Mouse (Mus musculus): ENCODE measurements at regions not wholly inside any gene's neighbourhood (a gene's known extent, or its start where the extent isn't known, plus 50 kb on each side); places are given as distances from the start of the nearest gene placed in this dataset.

DNA sequence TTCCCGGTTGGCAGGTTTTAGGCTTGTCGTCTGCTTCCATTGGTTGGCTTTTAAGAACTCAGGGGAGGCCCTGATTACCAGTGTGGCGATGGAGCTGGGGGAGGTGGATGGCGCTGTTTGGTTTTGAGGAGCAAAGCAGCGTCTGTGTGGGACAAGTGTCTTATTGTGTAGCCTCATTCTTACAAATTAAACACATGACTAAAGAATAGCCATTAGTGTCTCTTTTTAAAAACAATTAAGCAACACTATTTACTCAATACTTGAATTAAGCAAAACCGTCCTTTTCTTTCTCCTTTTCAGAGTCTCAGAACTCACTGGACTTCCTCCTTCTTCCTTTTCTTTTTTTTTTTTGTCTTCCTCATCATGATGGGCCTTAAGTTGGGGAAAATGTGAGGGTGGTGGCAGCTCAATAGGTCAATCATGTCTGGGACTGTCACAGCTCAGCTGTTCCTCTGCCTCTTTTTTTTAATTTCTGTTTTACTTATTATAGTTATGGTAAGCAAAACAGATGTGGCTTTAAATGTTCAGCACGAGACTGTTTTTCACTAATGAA is 89.1 kb downstream of the Kcnrg start:
- no peak for DNase-seq

DNA sequence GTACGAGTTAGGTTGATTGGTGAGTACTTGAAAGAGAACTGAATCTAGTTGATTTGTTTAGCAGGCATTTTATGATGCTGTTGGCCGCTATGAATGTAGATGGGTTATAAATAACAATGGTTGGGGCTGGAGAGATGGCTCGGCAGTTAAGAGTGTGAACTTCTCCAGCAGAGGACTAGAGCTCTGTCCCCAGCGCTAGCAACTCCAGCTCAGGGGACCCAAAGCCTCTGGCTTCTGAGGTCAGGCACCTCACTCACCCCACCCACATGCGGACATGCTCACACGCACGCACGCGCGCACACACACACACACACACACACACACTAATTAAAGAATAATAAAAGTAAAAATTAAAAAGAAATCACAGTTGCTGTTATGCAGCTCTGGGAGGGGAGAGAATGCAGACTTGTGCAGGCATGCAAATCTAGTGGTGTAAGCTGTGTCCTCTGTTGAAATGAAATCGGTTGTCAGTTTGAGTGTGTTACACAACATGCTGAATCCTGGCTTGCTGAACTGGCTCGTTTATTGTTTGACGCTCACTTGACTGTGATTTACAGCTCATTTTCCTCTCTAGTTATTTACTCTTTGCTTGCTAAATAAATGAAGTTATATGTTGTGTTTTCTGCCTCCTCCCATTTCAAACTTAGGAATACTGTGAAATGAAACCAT is 89.8 kb downstream of the Kcnrg start:
- no peak for DNase-seq

DNA sequence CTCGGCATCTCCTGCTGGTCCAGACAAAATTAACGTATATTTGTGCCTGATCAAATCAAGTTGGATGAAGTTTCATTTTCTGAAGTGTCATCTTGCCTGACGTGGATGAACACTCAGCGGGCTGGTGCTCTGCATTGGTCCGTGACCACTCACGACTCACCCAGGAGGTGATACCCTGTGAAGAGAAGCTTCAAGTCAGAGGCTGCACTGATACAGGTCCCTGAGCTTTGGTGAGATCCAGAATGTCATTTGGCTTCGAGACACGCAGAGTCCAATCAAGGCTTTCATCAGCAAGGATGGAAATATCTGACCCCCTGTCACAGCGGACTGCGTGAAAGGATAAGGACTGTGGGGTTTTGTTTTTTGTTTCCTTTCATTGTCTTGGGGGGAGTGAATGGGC is 90.4 kb downstream of the Kcnrg start:
- no peak for DNase-seq

DNA sequence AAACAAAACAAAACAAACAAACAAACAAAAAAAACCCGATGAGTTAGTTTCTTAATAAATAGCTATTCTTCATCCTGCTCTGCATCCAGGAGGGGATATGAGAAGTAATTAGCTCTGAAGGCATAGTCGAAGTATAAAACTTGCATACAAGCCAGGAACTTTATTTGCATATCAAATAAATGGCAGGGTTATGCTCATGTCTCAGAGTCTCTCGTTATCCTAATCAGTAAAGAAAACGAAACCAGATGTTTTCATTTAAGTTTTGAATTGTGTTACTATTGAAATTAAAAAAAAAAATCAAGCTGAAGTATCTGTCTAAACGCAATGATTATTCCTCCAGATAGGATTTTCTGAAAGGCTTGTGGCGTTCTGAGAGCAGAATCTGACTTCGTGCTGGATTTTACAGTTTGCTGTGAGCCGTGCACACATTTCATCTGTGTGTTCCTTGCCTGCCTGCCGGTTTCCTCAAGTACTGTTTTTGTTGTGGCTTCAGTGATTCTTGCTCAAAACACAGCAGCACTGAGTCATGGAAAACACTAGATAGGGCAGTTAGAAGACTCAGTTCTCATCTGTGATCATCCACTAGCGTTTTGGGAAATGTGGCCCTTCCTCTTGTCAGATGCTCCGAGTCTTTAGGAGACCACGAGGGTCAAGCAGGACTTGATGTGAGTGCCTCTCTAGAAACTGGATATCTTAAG is 91.2 kb downstream of the Kcnrg start:
- DNase-seq, result no peak

DNA sequence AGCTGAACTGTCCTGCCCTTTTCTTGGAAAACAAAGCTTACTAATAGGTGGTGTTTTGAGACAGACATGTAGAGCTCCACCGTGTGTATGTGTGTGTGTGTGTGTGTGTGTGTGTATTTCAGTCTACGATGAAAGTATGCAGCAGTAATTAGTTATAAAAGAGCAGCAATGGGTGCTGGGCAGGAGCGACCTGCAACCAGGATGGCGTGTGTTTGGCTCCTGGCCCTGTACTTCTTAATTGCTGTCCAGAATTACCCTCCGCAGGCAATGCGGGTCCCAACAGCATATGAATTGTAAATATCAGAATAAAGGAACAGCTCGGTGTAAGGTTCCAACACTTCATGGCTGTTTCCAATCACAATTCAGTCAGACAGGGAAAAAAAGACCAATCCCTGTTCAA is 92.4 kb downstream of the Kcnrg start:
- no peak for DNase-seq

DNA sequence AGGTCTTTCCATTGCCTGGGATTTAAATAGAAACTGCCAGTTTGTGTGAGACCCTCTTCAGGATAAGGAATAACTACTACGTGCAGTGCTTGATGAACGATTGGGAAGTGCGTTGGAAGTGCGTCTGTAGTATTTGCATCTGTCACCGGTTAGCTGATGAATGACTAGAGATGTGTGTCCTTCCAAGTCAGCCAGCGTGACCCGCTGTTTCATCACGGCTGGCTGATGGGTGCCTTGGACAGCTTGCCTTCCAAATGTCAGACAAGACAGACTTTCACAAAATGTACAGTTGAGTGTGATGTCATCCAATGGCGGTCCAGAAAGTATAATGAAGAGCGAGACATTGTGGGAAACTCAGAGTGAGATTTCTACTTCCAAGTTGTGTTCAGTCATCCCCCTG is 93.9 kb downstream of the Kcnrg start:
- no peak for DNase-seq

DNA sequence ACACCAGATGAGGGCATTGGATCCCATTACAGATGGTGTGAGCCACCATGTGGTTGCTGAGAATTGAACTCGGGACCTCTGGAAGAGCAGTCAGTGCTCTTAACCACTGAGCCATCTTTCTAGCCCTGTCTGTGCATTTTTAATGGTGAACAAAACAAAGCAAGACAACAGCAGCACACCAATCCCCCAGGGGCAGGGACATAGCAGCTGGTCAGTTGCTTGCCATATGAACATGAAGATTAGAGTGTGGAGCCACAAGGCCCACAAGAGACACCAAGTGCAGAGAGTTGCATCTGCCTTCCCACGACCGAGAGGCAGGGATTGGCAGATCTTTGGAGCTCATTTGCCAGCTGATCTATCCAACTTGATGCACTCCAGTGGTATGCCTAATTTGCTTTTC is 96.7 kb downstream of the Kcnrg start:
- DNase-seq, result no peak

DNA sequence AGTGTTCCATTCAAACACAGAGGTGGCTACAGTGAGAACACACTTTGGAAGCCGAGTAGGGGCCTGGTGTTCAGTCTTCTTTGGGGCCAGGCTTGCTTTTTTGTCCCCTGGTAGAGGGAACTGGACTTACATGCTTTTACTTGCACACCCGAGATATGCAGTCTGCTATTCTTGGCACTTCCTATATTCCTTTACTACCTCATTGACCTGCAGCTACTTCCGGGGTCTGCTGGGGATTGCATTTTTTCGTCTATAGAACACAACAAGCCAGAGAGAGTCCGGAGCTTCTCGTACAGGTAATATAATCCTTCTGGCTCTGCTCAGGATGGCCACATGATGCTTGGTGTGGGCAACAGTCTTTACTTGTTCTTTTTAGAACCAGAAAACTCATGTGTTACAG is 99.7 kb downstream of the Kcnrg start:
- DNase-seq, result no peak

DNA sequence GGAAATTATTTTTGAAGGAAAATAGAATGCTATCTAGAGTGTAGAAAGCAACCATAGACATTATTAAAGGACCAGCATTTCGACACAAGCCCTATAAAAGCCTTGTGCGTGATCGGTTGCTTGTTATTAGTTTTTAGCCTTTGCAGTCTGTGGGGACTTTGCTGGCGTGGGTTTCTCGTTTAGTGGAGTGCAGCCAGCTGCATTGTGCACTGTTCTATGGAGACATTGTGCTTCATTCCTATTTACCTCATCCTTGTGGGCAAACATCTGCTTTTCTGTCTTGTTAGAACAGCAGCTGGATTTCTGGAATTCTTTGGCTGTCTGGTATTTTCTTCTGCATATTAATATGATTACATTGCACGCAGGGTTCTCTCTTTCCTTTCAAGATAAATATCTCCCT is 101.1 kb downstream of the Kcnrg start:
- no peak for DNase-seq

DNA sequence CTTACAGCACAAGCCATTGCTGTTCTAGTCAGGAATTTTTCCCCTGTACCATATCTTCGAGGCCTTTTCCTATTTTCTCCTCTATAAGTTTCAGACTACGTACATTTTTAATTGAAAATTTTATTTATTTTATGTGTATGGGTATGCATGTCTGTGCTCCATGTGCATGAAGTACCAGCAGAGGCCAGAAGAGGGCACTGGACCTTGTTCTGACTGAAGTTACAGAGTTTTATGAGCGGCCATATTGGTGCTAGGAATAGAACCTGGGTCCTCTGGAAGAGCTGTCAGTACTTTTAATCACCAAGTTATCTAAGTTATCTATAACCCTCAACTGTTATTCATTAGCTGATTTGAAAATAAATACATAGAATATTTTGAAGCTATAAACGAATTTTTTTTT is 108.5 kb downstream of the Kcnrg start:
- no peak for DNase-seq

DNA sequence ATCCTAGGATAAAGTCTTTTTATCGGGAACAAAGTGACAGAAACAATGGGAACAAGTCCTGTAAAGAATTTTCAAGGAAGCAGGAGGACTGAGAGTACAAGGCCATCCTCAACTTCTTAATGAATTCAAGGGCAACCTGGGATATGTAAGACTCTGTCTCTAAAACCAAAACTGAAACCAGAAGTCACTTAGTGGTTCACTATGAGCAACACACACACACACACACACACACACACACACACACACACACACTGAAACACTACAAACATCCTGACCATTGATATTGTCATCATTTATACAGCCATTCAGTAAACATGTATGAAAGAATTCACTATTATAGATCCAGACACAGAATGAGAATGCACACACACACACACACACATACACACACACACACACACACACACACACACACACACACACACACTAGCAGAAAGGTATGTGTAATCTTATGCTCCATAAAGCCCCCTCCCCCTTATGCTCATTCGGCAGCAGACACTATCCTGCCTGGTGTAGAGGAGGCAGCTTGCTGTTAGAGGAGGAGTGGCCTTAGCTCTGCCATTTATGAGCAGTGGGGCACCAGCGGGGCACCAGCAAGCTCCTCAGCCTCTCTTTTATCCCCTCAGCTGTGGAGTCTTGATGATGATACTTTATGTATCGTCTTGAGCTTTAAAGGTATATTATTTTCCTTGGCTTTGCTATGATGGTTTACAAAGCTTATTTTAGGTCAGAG is 111.3 kb downstream of the Kcnrg start:
- no peak for DNase-seq

DNA sequence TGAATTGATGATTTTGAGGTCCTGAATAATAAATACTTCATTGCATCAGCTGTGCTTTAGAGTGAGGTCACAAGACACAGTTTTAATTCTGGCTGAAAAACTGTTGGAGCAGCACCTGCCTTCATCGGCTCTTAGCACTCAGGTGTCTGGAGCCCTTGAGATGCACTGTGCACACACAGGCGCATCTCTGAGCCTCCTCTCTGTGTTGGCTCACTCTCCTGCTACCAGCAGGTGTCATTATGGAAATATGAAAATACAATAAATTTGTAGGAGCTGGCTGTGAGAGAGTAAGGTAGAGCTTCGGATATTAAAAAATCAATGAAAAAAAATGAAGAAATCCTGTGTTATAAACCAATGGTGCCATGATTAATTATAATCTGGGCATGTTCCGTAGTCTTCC is 114.0 kb downstream of the Kcnrg start:
- no peak for DNase-seq

DNA sequence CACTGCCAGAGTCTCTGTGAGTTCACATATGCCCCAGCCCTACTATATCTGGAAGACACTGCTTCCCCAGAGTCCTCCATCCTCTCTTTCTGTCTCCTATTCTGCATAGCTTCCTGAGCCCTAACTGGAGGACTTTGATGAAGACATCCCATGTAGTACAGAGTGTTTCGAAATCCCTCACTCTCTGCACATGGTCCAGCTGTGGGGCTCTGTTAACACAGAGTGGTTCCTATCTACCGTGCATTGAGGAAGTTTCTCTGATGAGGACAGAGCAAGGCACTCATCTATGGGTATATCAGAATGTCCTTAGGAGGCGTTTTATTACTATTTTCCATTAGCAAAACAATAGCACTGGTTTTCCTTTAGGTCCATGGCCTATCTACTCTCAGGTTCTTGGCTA is 117.7 kb downstream of the Kcnrg start:
- DNase-seq, result no peak

DNA sequence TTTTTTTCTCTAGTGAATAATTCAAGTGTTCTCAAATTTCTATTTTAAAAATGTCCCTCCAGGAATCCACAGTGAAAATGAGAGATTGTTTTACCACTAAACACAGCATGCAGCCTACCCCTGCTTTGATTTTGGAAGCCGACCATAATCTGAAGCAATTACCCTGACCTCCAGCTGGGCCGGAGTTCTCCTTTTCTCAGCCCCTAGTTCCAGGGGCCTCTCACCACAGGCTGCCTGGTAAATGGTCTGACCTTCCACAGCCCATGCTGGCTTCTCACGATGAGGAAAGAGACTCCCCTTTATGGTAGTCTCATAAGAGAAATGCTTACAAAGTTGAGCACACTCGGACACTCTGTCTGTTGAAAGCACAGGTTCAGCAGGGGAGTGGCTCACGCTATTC is 121.3 kb downstream of the Kcnrg start:
- no peak for DNase-seq

DNA sequence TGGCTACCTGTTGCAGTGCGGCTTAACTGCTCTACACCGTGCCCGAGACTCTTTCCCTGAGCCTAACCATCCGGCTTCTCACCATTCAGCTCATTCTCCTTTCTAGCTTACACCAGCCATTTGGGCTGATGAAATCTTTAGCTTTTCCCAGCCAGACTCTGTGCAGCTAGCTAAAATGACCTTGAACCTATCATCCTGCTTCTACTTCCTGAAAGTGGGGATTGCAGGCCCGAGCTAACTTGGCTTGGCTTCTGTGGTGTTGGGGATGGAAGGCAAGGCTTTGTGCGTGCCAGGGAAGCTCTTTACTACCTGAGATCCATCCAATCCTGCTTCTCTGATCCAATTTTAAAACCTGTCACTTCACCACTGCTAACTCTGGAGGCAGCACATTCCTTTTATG is 128.3 kb downstream of the Kcnrg start:
- no peak for DNase-seq

DNA sequence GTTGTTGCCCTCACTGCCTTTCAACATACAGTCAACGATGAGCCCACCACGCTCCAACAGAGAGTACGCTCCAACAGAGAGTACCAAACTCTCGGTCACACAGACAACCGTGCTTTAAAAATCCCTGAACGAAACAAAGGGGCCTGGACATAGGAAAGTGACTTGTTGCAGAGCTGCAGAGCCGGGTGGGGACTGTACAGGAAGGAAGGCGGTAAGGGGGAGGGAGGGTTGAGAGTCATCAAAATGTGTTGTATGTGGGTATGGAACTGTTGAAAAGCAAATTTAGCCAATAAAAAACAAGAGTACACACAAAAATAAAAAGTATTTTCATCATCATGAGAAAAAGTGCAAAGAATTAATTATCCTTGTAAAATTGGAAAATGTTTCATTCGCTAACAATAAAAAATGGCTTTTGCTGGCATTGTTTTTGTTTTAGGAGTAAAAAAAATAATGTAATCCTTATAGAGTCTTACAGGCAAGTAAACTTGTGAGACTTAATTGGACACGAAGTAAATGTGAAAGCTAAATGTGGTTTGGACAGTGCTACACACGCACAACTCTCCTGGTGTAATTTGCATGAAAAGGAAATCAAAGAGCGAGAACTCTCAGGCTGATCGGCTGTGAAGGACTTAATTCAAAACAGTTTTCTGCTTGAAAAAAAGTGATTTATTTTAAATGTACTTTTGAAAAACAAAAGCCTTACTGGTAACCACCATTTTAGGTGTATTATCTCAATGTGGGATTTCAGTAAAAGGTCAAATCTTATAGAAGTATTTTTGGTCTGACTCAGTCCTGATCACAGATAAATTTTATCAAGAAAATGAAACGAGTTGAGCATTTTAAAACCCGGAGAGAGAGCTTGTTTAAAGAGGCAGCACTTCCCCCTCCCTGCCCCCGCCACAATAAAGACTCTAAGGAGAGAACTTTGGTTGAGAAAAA is 129.4 kb downstream of the Kcnrg start:
- no peak for DNase-seq

DNA sequence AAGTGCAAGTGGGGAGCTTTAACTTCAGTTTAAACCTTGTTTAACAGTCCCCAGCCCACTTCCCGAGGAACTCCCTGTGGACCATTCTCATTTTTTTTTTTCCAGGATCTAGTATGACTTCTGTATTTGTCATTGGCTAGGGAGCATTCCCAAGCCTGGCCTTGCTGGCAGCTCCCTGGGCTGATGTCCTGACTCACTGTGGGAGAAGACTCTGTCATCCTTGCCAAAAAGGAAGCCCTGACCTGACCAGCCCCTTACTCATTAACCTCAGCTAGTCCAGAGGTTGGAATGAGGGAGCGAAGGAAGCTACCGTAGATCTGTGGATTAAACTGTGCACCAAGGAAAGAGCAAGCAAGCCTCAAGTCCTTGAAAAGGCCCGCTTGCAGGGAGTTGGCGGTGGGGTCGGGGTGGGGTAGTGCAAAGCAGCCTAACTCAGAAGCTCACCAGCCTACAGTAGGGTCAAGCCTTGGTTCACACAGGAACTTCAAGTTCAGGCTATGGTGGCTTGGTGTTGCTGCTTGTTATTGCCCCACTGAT is 130.3 kb downstream of the Kcnrg start:
- DNase-seq, result no peak

DNA sequence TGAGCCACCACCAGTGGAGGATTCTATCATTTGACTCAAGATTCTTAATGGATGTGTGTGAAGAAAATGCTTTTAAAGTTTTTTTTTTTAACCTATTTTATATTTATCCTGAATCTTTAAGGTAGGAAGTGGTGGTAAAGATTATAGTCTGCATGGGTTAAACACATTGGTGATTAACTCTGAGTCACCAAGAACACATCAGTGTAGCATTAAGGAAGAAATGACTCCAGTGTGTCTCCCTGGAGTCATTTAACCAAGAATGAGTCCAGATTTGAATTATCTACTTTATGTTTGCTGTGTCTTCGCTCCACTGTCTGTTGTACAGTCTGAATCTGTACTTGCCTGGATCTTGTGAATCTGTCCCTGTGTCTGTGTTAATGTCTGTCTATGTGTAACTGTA is 132.2 kb downstream of the Kcnrg start:
- DNase-seq, result no peak

DNA sequence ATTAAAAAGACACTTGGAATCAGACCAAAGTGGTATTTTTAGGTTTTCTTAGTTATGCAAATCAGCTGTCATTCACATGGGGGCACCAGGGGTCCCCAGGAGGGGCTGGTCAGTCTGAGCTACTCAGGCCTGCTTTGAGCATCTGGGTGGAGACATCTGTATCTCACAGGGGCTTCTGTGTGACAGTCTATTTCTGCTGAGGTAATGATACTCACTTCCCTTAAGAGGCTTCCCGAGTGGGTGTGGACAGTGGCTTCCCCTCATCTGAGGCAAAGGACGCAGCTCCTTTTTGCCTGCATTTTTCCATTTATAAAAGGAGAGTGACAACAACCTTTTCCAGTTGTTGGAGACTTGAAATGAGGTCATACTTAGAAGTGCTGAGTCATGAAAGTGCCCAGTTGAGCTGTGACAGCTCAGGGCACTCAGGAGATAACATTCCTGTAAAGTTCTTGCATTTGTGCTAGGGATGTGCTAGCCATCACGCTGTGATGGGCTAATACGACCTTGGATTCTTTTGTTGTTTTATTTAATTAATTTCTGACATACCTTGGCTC is 136.7 kb downstream of the Kcnrg start:
- no peak for DNase-seq

DNA sequence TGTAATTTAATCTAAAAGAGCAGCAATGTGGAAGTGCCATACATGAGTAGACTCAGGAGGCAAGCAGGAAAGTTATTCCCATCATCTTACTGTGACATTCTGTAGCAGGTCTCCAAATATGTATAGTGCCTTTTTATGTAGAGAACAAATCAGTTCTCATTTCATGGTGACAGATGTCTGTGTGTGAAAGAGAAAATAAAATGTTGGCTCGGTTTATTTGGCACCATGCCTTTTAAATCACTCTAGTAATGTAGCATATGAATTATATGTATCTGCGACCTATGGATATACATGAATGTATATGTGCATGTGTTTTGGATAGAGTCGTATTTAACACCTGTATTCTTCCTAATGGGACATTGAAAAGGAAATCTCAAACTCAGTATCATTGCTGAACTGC is 146.2 kb downstream of the Kcnrg start:
- no peak for DNase-seq

DNA sequence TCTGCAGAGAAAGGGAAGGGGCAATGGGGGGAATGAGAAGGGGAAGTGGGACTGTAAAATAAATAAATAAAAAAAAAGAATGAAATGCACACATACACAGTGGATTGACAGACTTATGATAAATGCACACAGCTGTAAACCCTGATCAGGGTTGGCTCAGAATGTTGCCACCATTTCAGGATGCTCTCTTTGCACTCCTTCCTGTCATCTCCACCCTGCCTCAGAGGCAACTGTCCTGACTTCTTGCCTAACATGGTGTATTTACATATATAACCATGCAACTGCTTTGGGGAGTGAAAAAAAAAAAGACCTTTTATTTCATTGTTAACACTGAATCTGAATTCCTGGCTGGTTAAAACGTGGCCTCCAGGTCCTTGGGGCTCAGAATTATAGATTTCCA is 149.4 kb downstream of the Kcnrg start:
- DNase-seq, result no peak

DNA sequence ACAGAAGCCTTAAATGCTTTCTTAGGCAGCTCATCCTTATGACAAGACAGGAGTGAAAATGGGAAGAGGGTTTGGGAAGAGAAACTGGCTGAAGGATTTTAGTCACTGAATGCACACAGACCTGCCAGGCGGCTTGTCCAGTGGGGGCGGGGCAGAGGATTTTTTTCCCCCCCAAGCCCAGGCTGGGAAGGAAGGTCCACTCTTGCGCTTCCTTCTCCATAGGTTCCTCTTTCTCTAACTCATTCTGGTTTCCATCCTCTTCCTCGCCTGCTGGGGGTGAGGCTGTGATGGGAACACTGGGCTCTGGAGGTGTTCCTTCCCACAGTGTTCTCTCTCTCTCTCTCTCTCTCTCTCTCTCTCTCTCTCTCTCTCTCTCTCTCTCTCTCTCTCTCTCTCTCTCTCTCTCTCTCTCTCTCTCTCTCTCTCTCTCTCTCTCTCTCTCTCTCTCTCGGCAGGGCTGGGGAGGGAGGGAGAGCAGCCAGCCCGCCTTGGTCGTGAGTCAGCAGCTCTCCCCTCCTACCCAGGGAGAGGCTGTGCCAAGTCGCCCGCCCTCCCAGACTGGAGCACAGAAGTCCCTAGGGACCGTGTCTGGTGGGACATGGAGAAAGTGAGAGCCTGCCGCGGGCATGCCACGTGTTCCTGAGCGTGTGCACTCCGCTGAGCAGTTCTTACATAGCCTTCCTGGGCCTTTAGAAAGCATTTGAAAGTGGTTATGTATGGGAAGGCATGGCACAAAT is 150.0 kb downstream of the Kcnrg start:
- peak; percentile 7 for DNase-seq
